Mouse (Mus musculus): ENCODE measurements around the gene Tshz3.

The Tshz3 gene

DNA sequence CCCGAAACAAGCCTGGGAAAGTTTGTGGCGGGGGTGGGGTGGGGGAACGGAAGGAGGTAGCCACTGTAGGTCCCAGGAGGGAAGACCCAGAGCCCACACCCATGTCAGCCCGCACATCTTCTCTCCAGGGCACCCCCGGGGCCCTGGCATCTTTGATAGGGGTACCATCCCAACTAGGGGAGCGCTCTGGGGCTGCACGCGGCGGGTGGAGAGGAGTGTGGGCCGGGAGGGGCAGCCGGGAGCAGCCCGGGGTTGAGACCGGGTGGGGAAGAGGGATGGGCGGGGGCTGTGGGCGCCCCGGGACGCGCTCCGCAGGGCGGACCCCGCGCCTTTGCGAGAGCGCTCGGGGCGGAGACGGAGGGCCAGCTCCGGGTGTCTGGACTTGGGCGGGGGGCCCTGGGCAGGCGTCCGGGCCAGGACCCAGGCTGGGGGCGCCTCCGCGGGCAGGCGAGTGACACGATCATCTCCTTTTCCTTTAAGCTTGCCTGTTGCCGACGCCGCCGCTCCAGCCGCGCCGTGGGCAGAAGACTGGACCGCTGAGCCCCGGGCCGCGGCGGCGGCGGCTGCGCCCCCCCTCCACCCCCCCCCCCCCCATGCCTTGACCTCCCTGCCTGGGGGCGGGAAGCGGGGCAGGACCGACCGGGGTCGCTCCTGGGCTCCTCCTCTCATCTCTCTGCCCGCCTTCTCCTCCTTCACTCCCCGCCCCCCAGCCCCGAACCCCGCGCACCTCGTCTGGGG lies 631 bp upstream of the Tshz3 start:
- peak; percentile 68 to 83 for DNase-seq

DNA sequence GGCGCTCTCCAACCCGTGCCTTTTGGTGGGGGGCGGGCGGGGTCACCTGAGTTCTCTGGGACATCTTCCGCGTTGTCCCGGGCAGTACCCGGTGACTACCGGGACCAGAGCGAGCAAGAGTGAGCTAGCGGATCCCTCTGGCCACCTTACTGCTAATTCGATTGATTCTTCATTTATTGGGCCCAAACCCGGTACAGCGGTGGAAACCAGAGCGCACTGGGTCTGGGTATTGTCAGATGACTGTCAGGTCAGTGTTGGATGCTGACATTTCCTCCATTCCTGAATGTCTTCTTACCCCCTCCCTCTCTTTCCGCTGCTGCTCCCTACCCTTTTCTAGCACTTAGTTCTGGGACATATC lies 650 bp downstream of the Tshz3 start:
- DNase-seq: no peak

DNA sequence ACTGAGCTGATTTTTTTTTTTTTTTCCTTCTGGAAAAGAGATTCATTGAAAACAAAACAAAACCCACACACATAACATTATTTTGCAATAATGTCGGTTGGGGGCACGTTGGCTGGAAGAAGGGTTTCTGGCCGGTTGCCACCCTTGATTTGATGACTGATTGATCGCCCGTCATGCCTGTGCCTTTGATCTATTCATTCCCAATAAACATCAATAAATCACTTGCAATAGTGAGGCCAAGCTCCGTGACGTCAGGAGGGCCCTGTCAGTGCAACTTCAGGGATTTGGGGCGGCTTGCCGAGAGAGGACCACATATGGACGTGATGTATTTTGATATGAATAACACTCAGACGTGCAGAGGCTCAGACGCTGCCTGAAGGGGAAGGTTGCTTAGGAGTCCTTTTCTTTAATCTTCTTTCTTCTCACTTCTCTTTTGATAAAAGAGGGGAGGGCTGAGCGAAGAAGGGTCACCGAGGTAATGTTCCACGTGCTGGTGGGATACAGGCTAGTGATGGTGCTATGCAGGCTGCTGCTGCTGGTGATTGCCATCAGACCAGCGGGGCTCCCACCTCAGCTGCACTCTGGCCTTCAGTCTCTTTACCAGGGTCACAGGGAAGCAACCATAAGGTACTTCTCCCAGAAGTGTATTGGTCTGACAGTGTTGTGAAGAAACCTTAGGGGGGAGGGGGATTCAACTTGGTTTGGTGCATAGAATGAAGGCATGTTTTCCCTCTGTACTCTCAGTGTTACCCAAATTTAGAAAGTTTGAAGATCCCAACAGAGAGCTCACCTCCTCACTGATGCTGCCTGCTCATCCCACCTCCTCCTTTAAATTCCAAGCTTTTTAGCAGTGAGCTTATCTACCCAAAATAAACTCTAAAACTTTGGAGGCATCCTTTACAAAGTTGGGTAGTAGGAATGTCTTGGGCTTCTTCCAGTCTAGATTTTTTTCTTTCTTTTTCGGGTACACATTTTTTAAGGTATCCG lies 1.4 kb downstream of the Tshz3 start:
- peak in 1 of 2 experiments; percentile 13 for DNase-seq

DNA sequence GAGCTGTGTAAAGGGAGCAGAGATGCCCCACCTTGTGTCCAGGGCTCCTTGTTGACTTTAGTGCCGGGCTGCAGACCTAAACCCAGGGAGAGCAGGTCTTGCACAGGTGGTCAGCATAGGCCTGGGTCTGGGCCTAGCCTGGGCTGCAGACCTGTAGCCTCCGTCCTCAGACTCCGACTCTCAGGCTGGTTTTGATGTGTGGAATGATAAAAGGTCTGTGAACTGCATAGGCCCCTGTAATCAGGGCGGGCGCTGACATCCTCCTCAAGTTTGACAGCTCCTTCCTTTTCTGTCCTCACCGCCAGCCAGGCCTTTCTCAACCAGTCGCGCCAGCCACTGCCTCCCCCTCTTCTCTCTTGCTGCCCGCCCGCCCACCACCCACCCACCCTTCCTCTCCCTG lies 8.7 kb downstream of the Tshz3 start:
- DNase-seq: peak in 1 of 2 experiments; percentile 36

DNA sequence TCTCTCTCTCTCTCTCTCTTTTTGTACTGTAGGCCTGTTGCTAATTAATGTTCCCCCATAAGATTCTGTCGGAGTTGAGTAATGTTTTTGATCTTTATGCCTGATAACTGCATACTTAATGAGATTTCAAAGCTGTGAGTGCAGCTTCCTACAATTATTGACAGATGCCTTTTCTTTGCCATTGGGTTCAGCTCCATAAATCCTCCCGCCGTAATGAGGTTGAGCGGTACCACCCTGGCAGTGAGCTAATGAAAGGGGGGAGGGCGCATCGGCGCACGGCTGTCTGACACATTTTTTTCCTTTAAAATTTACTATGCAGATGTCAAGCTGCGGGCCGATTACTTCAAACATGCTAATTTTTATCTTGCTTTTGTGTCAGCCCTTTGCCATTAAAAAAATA lies 9.3 kb downstream of the Tshz3 start:
- no peak for DNase-seq

DNA sequence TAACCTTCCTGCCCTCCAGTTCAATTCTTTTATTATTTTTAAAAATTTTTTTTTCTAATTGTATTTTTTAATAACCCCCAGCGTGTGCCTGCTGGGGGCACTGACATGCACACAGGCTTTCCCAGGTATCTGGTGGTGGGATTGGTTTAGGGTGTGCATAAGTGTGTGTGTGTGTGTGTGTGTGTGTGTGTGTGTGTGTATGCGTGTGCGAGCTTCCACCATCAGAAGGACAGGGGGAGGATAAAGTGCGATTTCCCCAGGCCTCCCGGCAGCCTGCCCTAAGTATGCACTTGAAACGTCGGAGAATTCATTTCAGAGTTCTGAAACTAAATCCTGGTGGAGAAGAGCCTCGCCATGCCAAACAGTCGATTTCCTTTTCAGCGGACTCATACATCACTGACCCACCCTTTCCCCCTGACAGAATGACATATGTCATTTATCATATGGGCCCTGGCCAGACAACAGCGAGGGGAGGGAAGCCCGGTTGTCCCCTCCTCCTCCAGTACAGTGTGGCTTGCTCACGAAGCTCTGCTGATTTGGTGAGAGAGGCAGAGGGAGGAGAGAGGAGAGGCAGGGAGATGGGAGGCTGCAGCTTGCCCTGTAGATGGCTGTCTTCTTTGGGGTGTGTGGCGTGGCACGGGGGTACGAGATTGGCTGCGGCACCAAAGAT lies 9.9 kb downstream of the Tshz3 start:
- peak; percentile 24 to 63 for DNase-seq

DNA sequence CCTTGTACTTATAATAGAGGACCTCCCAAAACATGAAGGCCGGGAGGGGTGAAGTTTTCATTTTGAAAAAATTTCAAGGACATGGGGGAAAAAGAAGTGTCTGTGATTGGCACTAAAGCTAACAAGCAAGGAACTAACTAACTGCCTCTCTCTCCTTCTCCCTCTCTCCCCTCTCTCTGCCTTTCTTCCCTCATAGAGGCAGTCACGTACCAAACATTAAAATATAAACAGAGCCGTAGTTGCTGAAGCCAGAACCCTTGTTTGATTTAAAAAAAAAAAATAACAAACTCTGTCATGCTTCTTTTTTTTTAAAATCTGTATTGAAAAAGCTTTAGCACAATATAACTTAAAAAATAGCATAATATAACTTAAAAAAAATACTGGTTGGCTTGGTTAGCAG lies 10.9 kb downstream of the Tshz3 start:
- DNase-seq: no peak

DNA sequence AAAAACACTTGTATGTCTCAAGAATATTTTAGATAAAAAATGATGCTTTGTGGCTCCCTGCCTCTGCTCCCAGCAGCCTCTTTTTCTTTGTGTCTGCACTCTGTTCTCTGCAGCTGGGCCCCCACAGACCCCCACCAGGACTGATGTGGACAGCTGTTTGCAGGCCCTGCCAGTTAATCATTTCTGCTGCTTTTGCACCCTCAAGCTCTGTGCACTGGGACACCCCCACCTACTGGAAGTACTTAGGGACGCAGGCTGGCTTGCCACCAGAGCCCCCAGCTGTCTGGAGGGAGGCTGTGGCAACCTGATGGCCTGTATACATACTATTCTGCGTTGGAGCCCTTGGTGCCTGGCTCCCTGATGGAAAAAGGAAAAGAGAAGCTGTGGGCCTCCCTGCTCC lies 11.3 kb downstream of the Tshz3 start:
- DNase-seq: peak; percentile 73 to 86

DNA sequence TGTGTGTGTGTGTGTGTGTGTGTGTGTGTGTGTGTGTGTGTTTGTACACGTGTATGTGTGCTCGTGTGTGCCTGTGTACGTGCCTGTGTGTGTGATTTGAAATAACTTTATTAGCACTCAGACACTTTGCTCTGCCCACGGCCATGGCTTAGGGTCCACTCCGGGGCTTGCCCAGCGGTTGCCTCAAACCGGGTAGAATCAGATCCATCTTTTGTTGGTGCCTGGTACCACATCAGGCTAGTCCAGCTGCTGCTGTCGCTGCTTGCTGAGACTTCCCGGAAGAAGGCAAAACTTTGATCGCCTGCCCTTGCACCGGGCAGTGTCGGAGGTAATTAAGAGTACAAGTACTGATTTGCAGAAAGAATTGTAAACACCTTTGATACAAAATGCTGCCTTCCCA lies 12.1 kb downstream of the Tshz3 start:
- no peak for DNase-seq

DNA sequence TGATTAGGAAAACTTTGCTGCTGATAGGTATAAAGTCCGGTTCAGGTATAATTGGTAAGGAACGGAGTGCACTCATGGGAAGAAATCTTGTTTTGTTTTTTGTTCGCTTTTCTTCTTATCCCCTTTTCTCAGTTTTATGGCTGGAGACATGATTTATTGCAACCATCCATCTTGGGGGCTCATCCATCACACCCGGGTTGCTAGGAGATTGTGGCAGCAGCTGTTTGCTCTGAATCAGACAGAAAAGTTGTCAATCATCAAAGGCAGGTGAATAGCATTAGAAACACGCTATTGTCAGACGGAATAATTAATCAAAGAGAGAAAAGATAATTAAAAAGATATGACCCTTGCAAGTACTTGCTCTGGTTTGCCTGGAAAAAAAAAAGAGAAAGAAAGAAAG lies 12.5 kb downstream of the Tshz3 start:
- no peak for DNase-seq

DNA sequence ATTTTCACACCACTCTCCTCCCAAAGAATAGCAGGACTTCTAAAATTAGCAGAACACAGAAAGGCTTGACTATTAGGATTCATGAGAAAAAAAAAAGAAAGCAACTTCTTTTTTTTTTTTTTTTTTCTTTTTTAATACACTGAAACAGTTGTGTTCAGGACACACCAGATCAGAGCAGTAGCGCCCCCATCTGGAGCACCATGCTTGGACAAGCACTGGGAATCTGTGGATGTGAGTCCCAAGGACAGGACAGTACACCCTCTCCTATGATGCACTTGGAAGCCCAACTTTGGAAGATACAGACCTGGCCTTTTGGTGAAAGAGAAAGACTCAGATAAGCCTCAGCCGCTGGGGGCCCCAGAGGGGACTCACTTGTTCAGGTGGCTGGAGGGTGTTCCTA lies 13.8 kb downstream of the Tshz3 start:
- DNase-seq: peak in 1 of 2 experiments; percentile 29

DNA sequence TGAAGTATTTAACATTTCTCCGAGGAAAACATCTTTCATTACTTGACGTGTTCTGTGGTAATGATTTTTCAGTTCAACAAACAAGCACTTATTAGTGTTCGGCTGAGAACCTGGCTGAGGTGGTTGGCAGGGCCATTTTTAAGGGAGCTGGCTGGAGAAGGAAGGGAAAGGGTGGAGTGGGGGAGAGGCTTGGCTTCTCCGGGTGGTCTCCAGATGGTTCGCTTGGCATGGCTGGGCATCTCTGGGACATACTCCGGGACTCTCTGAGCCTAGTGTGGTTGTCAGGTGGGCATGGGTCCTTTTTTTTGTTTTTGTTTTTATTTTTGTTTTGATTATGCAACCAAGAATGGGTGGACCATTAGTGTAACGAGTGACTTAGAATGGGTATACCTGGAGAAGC lies 16.4 kb downstream of the Tshz3 start:
- no peak for DNase-seq

DNA sequence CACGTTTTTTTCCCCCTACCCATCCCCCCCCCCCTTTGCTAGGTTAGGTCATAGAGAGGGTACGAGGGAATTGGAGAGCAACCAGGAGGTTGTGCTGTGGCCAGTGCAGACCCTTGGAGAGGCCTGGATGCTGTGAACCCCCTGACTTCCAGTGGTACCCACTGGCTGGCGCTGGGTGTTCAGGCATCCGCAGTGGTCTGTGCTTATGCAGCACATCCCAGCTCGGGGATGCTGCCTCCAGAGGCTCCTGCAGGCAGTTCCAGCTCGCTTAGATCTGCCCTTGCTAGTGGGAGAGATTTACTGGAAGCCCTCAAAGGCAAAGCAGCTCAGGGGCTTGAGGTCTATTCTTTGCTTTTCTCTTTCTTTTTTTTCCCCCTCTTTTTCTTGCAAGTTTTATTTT lies 19.3 kb downstream of the Tshz3 start:
- no peak for DNase-seq

DNA sequence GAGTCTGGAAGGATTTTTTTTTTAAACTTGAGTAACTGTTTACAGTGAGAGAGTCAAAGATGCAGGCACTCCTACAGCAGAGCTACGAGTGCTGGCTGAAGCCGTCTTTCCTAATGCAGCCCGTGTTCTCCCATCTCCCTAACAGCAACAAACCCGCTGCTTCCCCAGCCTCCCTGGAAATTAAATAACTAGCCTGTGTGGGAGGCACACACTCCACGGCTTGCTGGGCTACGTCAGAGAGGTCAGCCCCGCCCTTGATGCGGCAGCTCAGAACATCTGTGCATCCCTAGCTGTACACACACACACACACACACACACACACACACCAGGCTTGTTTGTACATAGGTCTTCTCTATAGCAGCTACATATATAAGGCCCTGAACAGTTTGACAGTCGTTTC lies 22.9 kb downstream of the Tshz3 start:
- peak; percentile 17 to 38 for DNase-seq

DNA sequence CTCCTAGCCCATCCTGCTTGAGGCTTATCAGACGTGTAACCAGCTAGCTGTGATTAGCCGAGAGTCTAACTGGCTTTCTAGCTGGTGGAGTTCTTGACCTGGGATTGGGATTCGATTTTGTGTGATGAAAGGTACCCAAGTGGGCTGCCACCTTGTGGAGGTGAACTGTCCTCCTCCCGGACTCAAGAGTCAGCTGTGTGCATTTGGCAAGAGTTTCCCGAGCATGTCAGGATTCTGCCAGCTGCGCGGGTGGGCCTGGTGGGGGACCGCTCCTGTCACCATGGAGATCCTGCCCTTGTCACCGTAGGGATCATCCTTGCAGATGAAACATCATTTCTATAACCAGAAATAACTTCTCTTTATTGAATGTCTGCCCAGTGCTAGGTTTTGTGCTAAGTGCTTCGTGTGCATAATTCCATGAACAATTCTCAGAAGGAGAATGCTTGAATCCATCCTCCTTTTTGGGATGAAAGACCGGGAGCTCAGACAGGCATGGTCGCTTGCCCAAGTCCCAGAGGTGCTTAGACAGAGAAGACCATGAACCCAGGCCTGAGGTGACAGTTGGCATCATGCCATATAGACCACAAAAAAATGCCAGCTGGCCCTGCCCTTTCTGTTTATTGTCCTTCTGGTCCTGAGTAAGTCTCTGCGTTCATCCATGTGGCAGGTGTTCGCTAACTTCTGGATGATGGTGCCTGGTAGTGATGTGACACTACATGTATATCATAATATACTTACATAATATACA lies 38.6 kb downstream of the Tshz3 start:
- DNase-seq: no peak

DNA sequence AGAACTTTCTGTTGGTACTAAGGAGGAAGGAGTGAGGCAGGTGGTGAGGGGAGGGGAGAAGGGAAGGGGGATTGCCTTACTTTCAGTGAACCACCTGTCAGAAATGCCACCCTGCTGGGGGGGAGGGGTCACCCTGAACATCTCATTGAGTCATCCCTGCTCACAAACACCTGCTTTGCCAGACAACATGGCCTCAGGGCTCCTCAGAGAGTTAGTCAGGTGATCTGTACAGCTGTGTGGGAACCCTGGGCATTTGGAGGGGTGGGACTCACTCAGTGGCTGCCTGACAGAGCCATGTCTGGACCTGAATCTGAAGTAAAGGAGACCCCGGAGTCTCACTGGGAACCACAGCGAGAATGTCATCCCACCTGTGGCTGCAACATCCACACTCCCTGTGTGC lies 53.6 kb downstream of the Tshz3 start:
- DNase-seq: peak in 1 of 2 experiments; percentile 5

DNA sequence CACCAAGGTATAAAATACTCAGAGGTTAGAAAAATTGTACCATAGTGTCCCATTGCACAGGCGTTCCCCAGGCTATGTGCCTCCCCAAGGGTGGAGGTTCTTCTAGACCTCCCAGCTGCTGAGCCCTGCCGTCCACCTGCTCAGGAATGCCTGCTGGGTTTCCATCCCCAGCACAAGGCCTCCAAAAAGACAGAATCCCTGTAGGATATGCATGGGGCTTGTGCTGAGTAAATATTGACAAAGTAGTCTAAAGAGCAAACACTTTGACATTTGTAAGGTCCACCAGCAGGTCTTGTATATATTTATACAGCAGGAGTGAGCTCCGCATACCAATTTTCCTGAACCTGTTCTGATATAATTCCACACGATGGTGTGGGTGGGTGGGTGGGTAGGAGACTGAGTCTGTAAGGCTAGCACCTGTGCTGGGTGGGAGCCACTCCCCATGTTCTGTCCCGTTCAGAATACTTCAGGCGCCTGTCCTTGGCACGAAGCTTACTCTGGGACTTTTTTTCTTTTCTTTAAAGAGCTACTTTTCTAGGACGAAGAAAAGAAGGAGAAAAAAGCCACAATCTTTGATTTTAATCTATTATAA lies 69.7 kb downstream of the Tshz3 start:
- DNase-seq: no peak

DNA sequence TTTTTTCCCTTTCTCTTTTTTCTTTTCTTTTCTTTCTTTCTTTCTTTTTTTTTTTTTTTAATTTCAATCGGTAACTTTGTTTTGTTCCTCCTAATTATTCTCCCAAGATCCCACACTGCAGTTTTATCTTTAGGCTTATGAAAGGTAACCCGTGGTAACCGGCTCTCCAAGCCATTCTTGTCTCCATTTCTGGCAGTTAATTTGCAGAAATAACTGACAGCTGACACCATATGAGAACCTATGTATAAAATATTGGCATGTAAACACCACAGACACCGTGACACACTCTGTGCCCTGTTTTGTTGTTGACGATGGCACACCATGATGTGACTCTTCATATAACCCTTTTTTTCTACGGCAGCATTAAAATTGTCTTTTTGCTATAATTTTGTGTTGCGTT lies 75.2 kb downstream of the Tshz3 start:
- no peak for DNase-seq

DNA sequence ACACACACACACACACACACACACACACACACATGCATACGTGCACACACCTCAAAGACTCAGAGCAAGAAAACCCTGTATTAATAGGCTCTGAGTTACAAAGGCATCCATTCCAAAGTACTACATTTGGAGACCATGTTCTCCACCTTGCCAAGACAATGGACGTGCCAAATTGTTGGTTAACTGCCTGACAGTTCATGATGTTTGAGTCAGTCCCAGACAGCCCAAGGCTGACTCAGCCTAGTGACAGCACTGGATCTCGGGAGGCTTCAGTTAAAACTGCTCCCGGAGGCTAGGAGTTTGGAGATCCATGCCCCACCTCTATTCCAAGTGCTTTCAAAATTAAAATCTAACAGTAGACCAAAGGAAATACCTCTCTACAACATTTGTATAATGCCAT lies 79.0 kb downstream of the Tshz3 start:
- DNase-seq: no peak

DNA sequence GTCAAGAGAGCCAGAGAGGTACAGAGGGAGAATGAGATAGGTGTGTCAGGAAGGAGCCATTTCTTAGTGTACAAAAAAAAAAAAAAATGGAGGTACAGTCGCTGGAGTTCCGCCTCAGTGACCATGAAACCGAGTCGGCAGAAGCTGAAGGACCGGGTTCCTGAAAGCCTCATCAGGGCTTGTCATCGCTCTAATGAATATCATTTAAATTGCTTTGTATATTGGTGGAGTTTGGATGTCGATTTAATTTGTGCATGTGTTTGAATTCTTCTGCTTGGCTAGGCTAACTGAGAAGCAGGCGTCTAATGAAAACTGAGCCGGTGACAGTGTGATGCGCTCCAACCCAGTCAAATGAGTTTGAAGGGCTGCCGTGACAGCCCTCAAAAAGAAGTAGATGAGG lies 80.5 kb downstream of the Tshz3 start:
- no peak for DNase-seq

DNA sequence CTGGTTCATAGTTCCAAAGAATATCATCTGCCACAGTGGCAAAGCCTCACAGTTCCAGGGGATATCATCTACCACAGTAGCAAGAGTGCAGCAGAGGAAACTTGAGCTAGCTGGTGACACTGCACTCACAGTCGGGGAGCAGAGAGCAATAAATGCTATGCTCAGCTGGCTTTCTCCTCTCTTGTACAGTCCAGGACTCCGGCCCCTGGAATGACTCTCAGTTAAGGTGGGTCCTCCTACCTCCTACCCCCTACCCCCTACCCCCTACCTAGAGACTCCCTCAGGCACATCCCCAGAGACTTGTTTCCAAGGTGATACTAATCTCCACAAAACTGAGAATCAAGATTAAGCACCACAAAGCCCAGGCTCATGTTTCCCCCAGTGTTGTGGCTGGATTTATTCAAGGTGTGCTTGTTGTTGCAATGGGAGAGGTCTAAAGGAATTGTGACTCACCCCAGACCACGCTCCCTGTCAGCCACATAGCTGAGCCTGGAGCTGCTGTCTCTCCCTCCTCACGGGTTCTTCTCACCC lies 86.4 kb downstream of the Tshz3 start:
- DNase-seq: no peak
